Mouse (Mus musculus): ENCODE results near the gene Masp2. TPM values are rescaled to one million over a fixed set of nuclear protein-coding genes. Genes with fewer than 3 reads are reported as not detected.
A peak's percentile ranks its signal among the peaks of the same experiment; 100 is the strongest.

Masp2 gene
- polyA plus RNA-seq, 1 experiment = 0.16 TPM

DNA sequence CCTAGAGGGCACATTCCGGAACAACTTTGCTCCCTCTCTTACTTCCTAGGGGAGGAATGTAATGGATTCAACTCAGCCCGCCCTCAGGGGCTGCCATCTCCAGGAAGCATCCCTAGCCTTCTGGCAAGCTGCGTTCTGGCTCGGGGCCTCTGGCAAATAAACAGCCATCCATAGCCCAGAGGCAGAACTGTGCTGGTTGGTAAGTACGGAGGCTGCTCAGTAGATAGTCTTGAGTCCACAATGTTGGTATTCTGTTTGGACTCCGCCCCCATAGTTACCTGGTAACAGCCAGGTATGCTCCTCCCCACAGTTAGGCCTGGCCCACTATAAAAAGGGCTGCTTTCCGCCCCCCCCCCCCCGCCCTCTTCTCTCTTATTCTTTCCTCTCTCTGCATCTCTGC, 12.8 kb upstream of the Masp2 start:
- WGBS = 21% methylated on average over 8 of the region's 8 CpGs
- H3K4me1 ChIP-seq (ENCODE audit: control insufficient read depth, insufficient read depth, insufficient read length, low read length) = peaks cover 7% of the 10 kb centered on the region; the same call in 1 of the 2 replicates
- H3K4me3 ChIP-seq (ENCODE audit: low read depth, low read length) = 0 out of 2 replicates have a peak overlapping the region, but pooled peaks have one; percentile 14
- peaks cover 1% of the 10 kb centered on the region; the same call in 1 of the 2 replicates for H3K36me3 ChIP-seq (ENCODE audit: control insufficient read depth, insufficient read depth, low read length)
- H3K27ac ChIP-seq (ENCODE audit: insufficient read depth, low read depth, low read length) = no peak overlapping the region
- TF ChIP-seq POLR2A (IDR thresholded peaks at IDR 0.05; ENCODE audit: low read depth, low read length) = no peak
- TF ChIP-seq CTCF (IDR thresholded peaks at IDR 0.05; ENCODE audit: extremely low read depth, insufficient read length, insufficient replicate concordance, low read depth, low read length) = no peak
- H3K27me3 ChIP-seq (ENCODE audit: control insufficient read depth, insufficient read depth, low read length) = no peaks in the 10 kb centered on the region

DNA sequence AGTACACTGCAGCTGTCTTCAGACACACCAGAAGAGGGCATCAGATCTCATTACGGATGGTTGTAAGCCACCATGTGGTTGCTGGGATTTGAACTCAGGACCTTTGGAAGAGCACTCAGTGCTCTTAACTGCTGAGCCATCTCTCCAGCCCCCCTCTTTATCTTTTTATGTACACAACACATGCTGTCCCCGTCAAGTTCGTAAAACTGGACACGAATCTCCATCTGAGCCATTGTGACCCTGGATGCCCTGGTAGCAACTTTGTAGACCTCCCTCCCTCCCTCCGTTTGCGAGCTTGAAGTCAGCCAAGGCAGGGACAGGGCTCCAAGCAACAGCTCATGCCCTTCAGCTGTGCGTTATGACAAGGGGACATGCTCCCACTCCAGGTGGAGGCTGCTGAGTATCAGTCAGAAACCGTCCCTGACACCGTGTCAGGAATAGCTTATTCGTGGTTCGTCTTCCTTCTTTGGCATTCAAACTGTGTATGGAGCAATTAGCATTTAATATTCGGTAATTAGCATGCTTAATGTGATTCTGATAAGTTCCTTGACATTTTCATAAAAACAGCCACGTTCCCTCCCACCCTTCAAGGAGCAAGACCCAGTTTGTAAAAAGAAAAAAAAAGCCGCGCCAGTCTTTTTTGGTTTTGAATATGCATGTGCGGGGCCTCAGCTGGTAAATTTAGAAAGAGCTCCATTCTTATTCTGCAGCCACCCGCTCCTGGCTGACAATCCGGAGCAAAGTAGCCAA, 11.8 kb upstream of the Masp2 start:
- Histone ChIP-seq H3K27me3 (ENCODE audit: control insufficient read depth, insufficient read depth, low read length) (no peaks in the 10 kb centered on the region), H3K36me3 (ENCODE audit: control insufficient read depth, insufficient read depth, low read length) (peaks cover 7% of the 10 kb centered on the region; the same call in 1 of the 2 replicates), H3K4me3 (ENCODE audit: low read depth, low read length) (peak overlapping the region; percentile 67), H3K4me1 (ENCODE audit: control insufficient read depth, insufficient read depth, insufficient read length, low read length) (peaks cover 7% of the 10 kb centered on the region; the same call in 1 of the 2 replicates), H3K27ac (ENCODE audit: insufficient read depth, low read depth, low read length) (no peak overlapping the region)
- WGBS = 2% methylated on average over 18 of the region's 18 CpGs
- no peak for TF ChIP-seq CTCF (IDR thresholded peaks at IDR 0.05; ENCODE audit: extremely low read depth, insufficient read length, insufficient replicate concordance, low read depth, low read length)
- no peak for TF ChIP-seq POLR2A (IDR thresholded peaks at IDR 0.05; ENCODE audit: low read depth, low read length)

DNA sequence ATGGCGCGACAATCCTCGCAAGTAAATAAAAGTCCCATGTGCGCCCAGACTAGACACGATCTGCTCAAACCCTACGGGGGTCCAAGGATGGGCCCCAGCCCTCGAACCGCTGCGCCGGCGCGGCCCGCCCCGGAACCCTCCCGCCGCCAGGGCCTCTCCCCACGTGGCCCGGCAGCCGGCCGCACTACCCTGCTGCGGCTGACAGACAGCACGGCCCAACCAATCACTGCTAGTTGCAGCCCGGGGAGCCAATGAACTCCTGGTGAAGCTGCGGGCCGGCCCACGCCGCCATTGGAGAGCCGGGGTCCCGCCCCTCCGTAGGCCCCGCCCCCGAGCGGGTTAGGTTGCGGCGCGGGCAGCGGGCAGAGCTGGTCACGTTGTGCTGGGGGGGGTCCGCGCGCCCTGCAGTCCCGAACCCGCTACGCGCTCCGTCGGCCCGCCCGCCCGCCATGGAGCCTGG, 11.2 kb upstream of the Masp2 start, which contains the start of gene Srm:
Gene Srm, plus strand, starts transcription at position 333 of the 460 bp plus-strand sequence.
- H3K27ac ChIP-seq (ENCODE audit: insufficient read depth, low read depth, low read length) = no peak within 1 kb of the TSS
- TF ChIP-seq POLR2A (IDR thresholded peaks at IDR 0.05; ENCODE audit: low read depth, low read length) = no peak
- TF ChIP-seq CTCF (IDR thresholded peaks at IDR 0.05; ENCODE audit: extremely low read depth, insufficient read length, insufficient replicate concordance, low read depth, low read length) = no peak
- peaks cover 8% of the 10 kb centered on the region; the same call in 1 of the 2 replicates for H3K36me3 ChIP-seq (ENCODE audit: control insufficient read depth, insufficient read depth, low read length)
- WGBS = under 1% methylated on average over 49 of the region's 50 CpGs
- peaks cover 7% of the 10 kb centered on the region; the same call in 1 of the 2 replicates for H3K4me1 ChIP-seq (ENCODE audit: control insufficient read depth, insufficient read depth, insufficient read length, low read length)
- no peaks in the 10 kb centered on the region for H3K27me3 ChIP-seq (ENCODE audit: control insufficient read depth, insufficient read depth, low read length)
- H3K4me3 ChIP-seq (ENCODE audit: low read depth, low read length) = peak within 1 kb of the TSS; percentile 89

DNA sequence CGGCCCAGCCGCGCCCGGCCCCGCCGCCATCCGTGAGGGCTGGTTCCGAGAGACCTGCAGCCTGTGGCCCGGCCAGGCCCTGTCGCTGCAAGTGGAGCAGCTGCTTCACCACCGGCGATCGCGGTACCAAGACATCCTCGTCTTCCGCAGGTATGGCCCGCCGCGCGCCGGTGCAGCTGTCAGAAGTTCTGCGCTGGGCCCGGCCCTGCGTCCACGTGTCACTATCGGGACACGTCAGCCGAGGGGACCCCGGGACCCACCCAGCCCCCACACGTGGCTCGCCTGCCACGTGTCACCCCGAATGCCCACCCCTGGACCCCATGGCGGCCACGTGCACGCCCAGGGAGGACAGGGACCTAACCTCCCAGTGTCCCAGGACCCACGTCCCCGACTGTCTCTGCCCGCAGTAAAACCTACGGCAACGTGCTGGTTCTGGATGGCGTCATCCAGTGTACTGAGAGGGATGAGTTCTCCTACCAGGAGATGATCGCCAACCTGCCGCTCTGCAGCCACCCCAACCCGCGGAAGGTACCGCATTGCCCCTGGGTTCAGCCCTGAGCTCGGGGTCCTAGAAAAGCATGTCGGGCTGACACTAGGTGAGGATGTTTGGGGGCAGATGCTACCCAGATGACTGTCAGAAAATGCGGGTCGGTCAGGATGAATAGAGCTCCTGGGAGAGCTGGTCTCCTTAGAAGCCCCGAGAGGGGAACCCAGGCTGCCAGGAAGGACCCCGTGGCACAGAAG, 10.5 kb upstream of the Masp2 start:
- no peak overlapping the region for H3K27ac ChIP-seq (ENCODE audit: insufficient read depth, low read depth, low read length)

DNA sequence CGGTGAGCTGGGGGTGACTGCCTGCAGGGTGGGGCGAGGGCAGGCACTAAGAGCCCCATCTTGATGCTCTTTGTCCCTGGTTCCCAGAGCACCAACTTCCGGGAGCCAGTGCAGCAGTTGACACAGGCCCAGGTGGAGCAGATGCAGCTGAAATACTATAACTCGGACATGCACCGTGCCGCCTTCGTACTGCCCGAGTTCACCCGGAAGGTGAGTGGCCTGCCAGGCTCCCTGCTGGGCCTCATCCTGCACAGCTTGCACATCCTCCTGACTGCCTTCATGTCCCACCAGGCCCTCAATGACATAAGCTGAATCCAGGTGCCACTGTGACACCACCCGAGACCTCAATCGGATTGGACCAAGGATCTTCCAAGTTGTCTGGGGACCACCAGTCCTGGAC, 8.4 kb upstream of the Masp2 start:
- H3K27me3 ChIP-seq (ENCODE audit: control insufficient read depth, insufficient read depth, low read length) = no peaks in the 10 kb centered on the region
- H3K4me1 ChIP-seq (ENCODE audit: control insufficient read depth, insufficient read depth, insufficient read length, low read length) = peaks cover 7% of the 10 kb centered on the region; the same call in 1 of the 2 replicates
- no peak for TF ChIP-seq CTCF (IDR thresholded peaks at IDR 0.05; ENCODE audit: extremely low read depth, insufficient read length, insufficient replicate concordance, low read depth, low read length)
- TF ChIP-seq POLR2A (IDR thresholded peaks at IDR 0.05; ENCODE audit: low read depth, low read length) = no peak
- WGBS = 91% methylated on average over 11 of the region's 11 CpGs
- no peak overlapping the region for H3K4me3 ChIP-seq (ENCODE audit: low read depth, low read length)
- no peak overlapping the region for H3K27ac ChIP-seq (ENCODE audit: insufficient read depth, low read depth, low read length)
- H3K36me3 ChIP-seq (ENCODE audit: control insufficient read depth, insufficient read depth, low read length) = peaks cover 14% of the 10 kb centered on the region; the same call in 1 of the 2 replicates

More for the DNA sequence above, 10.5 kb upstream of the Masp2 start:
- WGBS = 1% methylated on average over 53 of the region's 53 CpGs
- H3K36me3 ChIP-seq (ENCODE audit: control insufficient read depth, insufficient read depth, low read length) = peaks cover 13% of the 10 kb centered on the region; the same call in 1 of the 2 replicates
- no peaks in the 10 kb centered on the region for H3K27me3 ChIP-seq (ENCODE audit: control insufficient read depth, insufficient read depth, low read length)
- peak overlapping the region; percentile 89 for H3K4me3 ChIP-seq (ENCODE audit: low read depth, low read length)
- TF ChIP-seq CTCF (IDR thresholded peaks at IDR 0.05; ENCODE audit: extremely low read depth, insufficient read length, insufficient replicate concordance, low read depth, low read length) (no peak), POLR2A (IDR thresholded peaks at IDR 0.05; ENCODE audit: low read depth, low read length) (no peak)
- peaks cover 7% of the 10 kb centered on the region; the same call in 1 of the 2 replicates for H3K4me1 ChIP-seq (ENCODE audit: control insufficient read depth, insufficient read depth, insufficient read length, low read length)

- Histone ChIP-seq H3K27ac (ENCODE audit: insufficient read depth, low read depth, low read length) (no peak overlapping the region), H3K4me1 (ENCODE audit: control insufficient read depth, insufficient read depth, insufficient read length, low read length) (peaks cover 7% of the 10 kb centered on the region; the same call in 1 of the 2 replicates), H3K27me3 (ENCODE audit: control insufficient read depth, insufficient read depth, low read length) (no peaks in the 10 kb centered on the region), H3K4me3 (ENCODE audit: low read depth, low read length) (no peak overlapping the region), H3K36me3 (ENCODE audit: control insufficient read depth, insufficient read depth, low read length) (peaks cover 14% of the 10 kb centered on the region; the same call in 1 of the 2 replicates)
- TF ChIP-seq CTCF (IDR thresholded peaks at IDR 0.05; ENCODE audit: extremely low read depth, insufficient read length, insufficient replicate concordance, low read depth, low read length) (no peak), POLR2A (IDR thresholded peaks at IDR 0.05; ENCODE audit: low read depth, low read length) (no peak)
- WGBS = 83% methylated on average over 6 of the region's 6 CpGs
These were observed 6.4 kb upstream of the Masp2 start for GRCm38 (mm10) chr4:148595916-148596315.

All from small intestine, adult 2 months (tissue).